ENCODE assay signal across 14 mouse cellular contexts in the genomic region with DNA sequence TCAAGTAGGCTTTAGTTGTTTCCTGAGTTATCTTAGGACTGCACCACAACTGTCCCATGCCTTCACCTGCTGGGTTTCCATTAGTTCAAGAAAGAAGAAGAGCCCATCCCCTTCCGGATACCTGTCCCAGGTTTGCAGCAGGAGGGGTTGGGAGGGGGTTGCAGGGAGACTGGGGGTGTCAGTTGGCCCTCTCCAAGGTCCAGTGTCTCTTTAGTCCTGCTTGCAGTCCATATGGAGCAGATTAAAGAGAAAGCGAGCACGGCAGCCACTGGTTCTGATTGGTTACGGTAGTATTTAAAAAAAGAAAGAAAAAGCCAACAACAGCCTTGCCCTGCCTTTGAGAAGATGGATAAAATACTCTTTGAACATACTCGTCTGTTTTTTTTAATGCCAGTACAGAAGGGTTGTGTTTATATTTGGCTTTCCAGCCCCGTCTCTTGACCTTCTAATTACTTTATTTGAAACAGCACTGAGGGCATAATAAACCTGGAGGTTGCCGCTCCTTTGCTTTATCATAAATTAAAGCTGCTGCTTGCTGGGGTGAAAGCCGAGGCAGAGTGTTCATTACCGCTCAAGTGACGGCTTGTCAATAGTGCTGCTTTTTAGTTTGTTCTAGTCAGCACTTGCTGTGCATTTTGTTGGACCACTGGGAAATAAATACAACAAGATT.
A peak's percentile ranks its signal among the peaks of the same experiment; 100 is the strongest.
DNase-seq lines count a peak whose midpoint lies in the region; ATAC-seq and TF ChIP-seq lines count a peak whose summit lies in the region.
"Had no signal": no experiment of that assay in that cellular context is flagged by ENCODE, and none has a peak within 500 bp of the region (broad histone marks: within the 10 kb centered on the region; RNA-seq: fewer than 3 reads in every experiment).

No protein-coding gene starts in this region.

- H3K9ac ChIP-seq in forebrain, embryonic 16.5 days (replicated peaks; ENCODE audit: low read depth, low read length) = no peak overlapping the region
- H3K9ac ChIP-seq in forebrain, embryonic 12.5 days = no peak overlapping the region
- H3K9ac ChIP-seq in midbrain, embryonic 12.5 days (replicated peaks) = no peak overlapping the region
- H3K9ac ChIP-seq in midbrain, embryonic 11.5 days (ENCODE audit: low read length) = no peak overlapping the region
- H3K9ac ChIP-seq in limb, embryonic 12.5 days (replicated peaks) = no peak overlapping the region
- no peak overlapping the region for H3K9ac ChIP-seq in stomach, postnatal 0 days (ENCODE audit: low read length)
- H3K9ac ChIP-seq: liver, embryonic 15.5 days had no signal

- H3K4me3 ChIP-seq in forebrain, embryonic 16.5 days (replicated peaks; ENCODE audit: low read length) = no peak overlapping the region
- H3K4me3 ChIP-seq in forebrain, embryonic 12.5 days (replicated peaks) = no peak overlapping the region
- H3K4me3 ChIP-seq in midbrain, embryonic 12.5 days = no peak overlapping the region
- H3K4me3 ChIP-seq in midbrain, embryonic 11.5 days (ENCODE audit: low read depth, low read length) = no peak overlapping the region
- H3K4me3 ChIP-seq in limb, embryonic 12.5 days (replicated peaks) = no peak overlapping the region
- no peak overlapping the region for H3K4me3 ChIP-seq in stomach, postnatal 0 days (ENCODE audit: low read depth, low read length)
- H3K4me3 ChIP-seq: heart, embryonic 10.5 days; liver, embryonic 15.5 days; megakaryocyte, embryonic 14.5 days had no signal

- no peaks in the 10 kb centered on the region for H3K36me3 ChIP-seq in forebrain, embryonic 16.5 days (ENCODE audit: control insufficient read depth, insufficient read depth)
- no peaks in the 10 kb centered on the region for H3K36me3 ChIP-seq in forebrain, embryonic 12.5 days (replicated peaks)
- H3K36me3 ChIP-seq in midbrain, embryonic 12.5 days = no peaks in the 10 kb centered on the region
- H3K36me3 ChIP-seq in midbrain, embryonic 11.5 days (ENCODE audit: control insufficient read depth, insufficient read depth, low read length) = no peaks in the 10 kb centered on the region
- no peaks in the 10 kb centered on the region for H3K36me3 ChIP-seq in limb, embryonic 12.5 days
- no peaks in the 10 kb centered on the region for H3K36me3 ChIP-seq in stomach, postnatal 0 days (ENCODE audit: control insufficient read depth, insufficient read depth, low read length)
- H3K36me3 ChIP-seq: heart, embryonic 10.5 days; liver, embryonic 15.5 days had no signal

- no peaks in the 10 kb centered on the region; the same call in 1 of the 2 replicates for H3K27me3 ChIP-seq in forebrain, embryonic 16.5 days (replicated peaks; ENCODE audit: control insufficient read depth, insufficient read depth, low read length)
- peaks cover 27% of the 10 kb centered on the region for H3K27me3 ChIP-seq in forebrain, embryonic 12.5 days
- H3K27me3 ChIP-seq in midbrain, embryonic 12.5 days = no peaks in the 10 kb centered on the region
- H3K27me3 ChIP-seq in midbrain, embryonic 11.5 days (ENCODE audit: control insufficient read depth, insufficient read depth, low read length) = no peaks in the 10 kb centered on the region
- H3K27me3 ChIP-seq in limb, embryonic 12.5 days = peaks cover 85% of the 10 kb centered on the region
- H3K27me3 ChIP-seq in stomach, postnatal 0 days (ENCODE audit: control insufficient read depth, insufficient read depth, low read length) = no peaks in the 10 kb centered on the region
- H3K27me3 ChIP-seq: liver, embryonic 15.5 days; megakaryocyte, embryonic 14.5 days had no signal

- no peak for TF ChIP-seq CTCF in stomach, postnatal 0 days (IDR thresholded peaks at IDR 0.05; ENCODE audit: low read depth)

- DNase-seq in midbrain, embryonic 11.5 days (ENCODE audit: low spot score, missing footprints) = no peak
- DNase-seq in stomach, postnatal 0 days (ENCODE audit: low spot score) = no peak
- no peak for DNase-seq in urinary bladder, postnatal 36 days (ENCODE audit: low spot score in 2 of 2)
- DNase-seq in B cell, adult 2 months = no peak
- DNase-seq: cerebellum, adult 11-12 months; kidney, adult 2 months had no signal

- no peak for ATAC-seq in forebrain, embryonic 16.5 days
- no peak for ATAC-seq in forebrain, embryonic 12.5 days (ENCODE audit: low FRiP score)
- ATAC-seq in midbrain, embryonic 12.5 days (ENCODE audit: low FRiP score, low read depth) = 0 out of 2 replicates have a peak, but pooled peaks have one; percentile 27
- no peak for ATAC-seq in midbrain, embryonic 11.5 days (ENCODE audit: low FRiP score)
- ATAC-seq in limb, embryonic 12.5 days (ENCODE audit: insufficient number of reproducible peaks, insufficient read depth, low FRiP score, low TSS enrichment, low read depth) = no peak; the same call in 1 of the 2 replicates
- ATAC-seq in stomach, postnatal 0 days (ENCODE audit: low FRiP score, low TSS enrichment) = no peak

- no peak for TF ChIP-seq EP300 in stomach, postnatal 0 days (optimal IDR thresholded peaks at IDR 0.05)

- peak overlapping the region; percentile 26 for H3K4me2 ChIP-seq in forebrain, embryonic 16.5 days (ENCODE audit: low read length)
- H3K4me2 ChIP-seq in forebrain, embryonic 12.5 days = no peak overlapping the region
- peak overlapping the region; percentile 11; the same call in 1 of the 2 replicates for H3K4me2 ChIP-seq in midbrain, embryonic 12.5 days (replicated peaks)
- no peak overlapping the region for H3K4me2 ChIP-seq in midbrain, embryonic 11.5 days
- H3K4me2 ChIP-seq in limb, embryonic 12.5 days = peak overlapping the region; percentile 47
- H3K4me2 ChIP-seq in stomach, postnatal 0 days (replicated peaks; ENCODE audit: low read depth) = peak overlapping the region; percentile 36
- H3K4me2 ChIP-seq: liver, embryonic 15.5 days had no signal

- H3K9me3 ChIP-seq in forebrain, embryonic 16.5 days (ENCODE audit: control insufficient read depth, low read length) = no peaks in the 10 kb centered on the region
- H3K9me3 ChIP-seq in forebrain, embryonic 12.5 days = no peaks in the 10 kb centered on the region
- H3K9me3 ChIP-seq in midbrain, embryonic 12.5 days = no peaks in the 10 kb centered on the region
- H3K9me3 ChIP-seq in midbrain, embryonic 11.5 days (ENCODE audit: control insufficient read depth, low read length) = no peaks in the 10 kb centered on the region
- no peaks in the 10 kb centered on the region for H3K9me3 ChIP-seq in limb, embryonic 12.5 days
- H3K9me3 ChIP-seq in stomach, postnatal 0 days (ENCODE audit: control insufficient read depth, low read length) = no peaks in the 10 kb centered on the region
- H3K9me3 ChIP-seq: G1E; heart, embryonic 10.5 days; liver, embryonic 15.5 days had no signal

- H3K27ac ChIP-seq in forebrain, embryonic 16.5 days (ENCODE audit: low read length) = no peak overlapping the region
- no peak overlapping the region for H3K27ac ChIP-seq in forebrain, embryonic 12.5 days
- H3K27ac ChIP-seq in midbrain, embryonic 12.5 days (replicated peaks) = 0 out of 2 replicates have a peak overlapping the region, but pooled peaks have one; percentile 10
- H3K27ac ChIP-seq in midbrain, embryonic 11.5 days (ENCODE audit: low read depth, low read length) = no peak overlapping the region
- no peak overlapping the region for H3K27ac ChIP-seq in limb, embryonic 12.5 days
- no peak overlapping the region for H3K27ac ChIP-seq in stomach, postnatal 0 days (replicated peaks)
- H3K27ac ChIP-seq: heart, embryonic 10.5 days; liver, embryonic 15.5 days had no signal

- WGBS in forebrain, embryonic 16.5 days = 15% methylated on average over 10 of the region's 10 CpGs
- 20% methylated on average over 10 of the region's 10 CpGs for WGBS in forebrain, embryonic 12.5 days
- 22% methylated on average over 10 of the region's 10 CpGs for WGBS in midbrain, embryonic 12.5 days
- WGBS in midbrain, embryonic 11.5 days = 31% methylated on average over 10 of the region's 10 CpGs
- WGBS in limb, embryonic 12.5 days = 8% methylated on average over 10 of the region's 10 CpGs
- WGBS in stomach, postnatal 0 days = 28% methylated on average over 10 of the region's 10 CpGs

- H3K4me1 ChIP-seq in forebrain, embryonic 16.5 days (replicated peaks; ENCODE audit: control insufficient read depth, insufficient read depth, low read length) = peaks cover 14% of the 10 kb centered on the region
- H3K4me1 ChIP-seq in forebrain, embryonic 12.5 days = peaks cover 28% of the 10 kb centered on the region
- H3K4me1 ChIP-seq in midbrain, embryonic 12.5 days = peaks cover 25% of the 10 kb centered on the region
- H3K4me1 ChIP-seq in midbrain, embryonic 11.5 days (ENCODE audit: control insufficient read depth, insufficient read depth, low read length) = peaks cover 14% of the 10 kb centered on the region
- H3K4me1 ChIP-seq in limb, embryonic 12.5 days (replicated peaks) = peaks cover 20% of the 10 kb centered on the region
- 0 out of 2 replicates have a peak, but pooled peaks cover 5% of the 10 kb centered on the region for H3K4me1 ChIP-seq in stomach, postnatal 0 days (replicated peaks; ENCODE audit: control insufficient read depth, insufficient read depth)
- H3K4me1 ChIP-seq: liver, embryonic 15.5 days had no signal

Comparison
In these comparisons a context has a peak if more than half of its experiments do, and no peak if none do; other contexts are left out.
1. H3K4me2 ChIP-seq: peak in forebrain, embryonic 16.5 days (single experiment), midbrain, embryonic 12.5 days (single experiment), limb, embryonic 12.5 days (single experiment) and stomach, postnatal 0 days (single experiment); none in forebrain, embryonic 12.5 days (single experiment) and midbrain, embryonic 11.5 days (single experiment).